Mouse (Mus musculus): ENCODE measurements at regions not wholly inside any gene's neighbourhood (a gene's known extent, or its start where the extent isn't known, plus 50 kb on each side); places are given as distances from the start of the nearest gene placed in this dataset.

- no peak overlapping the region for H3K4me2 ChIP-seq
- ATAC-seq (ENCODE audit: low read depth) (no peak), DNase-seq (no peak)
- no peak overlapping the region for H3K9ac ChIP-seq
- no peaks in the 10 kb centered on the region for H3K36me3 ChIP-seq
- H3K4me3 ChIP-seq (replicated peaks) = no peak overlapping the region
- H3K27me3 ChIP-seq = no peaks in the 10 kb centered on the region
- WGBS (ENCODE audit: insufficient replicate concordance) = 68% methylated on average over 3 of the region's 3 CpGs
- no peaks in the 10 kb centered on the region for H3K4me1 ChIP-seq (replicated peaks)
- H3K27ac ChIP-seq = no peak overlapping the region
- no peaks in the 10 kb centered on the region for H3K9me3 ChIP-seq (replicated peaks)
These were observed 544.6 kb downstream of the Tns1 start for GRCm38 (mm10) chr1:73579680-73580079.

- DNase-seq (no peak), ATAC-seq (ENCODE audit: low read depth) (no peak)
- Histone ChIP-seq H3K4me1 (replicated peaks) (no peaks in the 10 kb centered on the region), H3K9me3 (replicated peaks) (no peaks in the 10 kb centered on the region), H3K9ac (no peak overlapping the region), H3K4me3 (replicated peaks) (no peak overlapping the region), H3K4me2 (no peak overlapping the region), H3K27me3 (no peaks in the 10 kb centered on the region), H3K27ac (no peak overlapping the region), H3K36me3 (no peaks in the 10 kb centered on the region)
- 68% methylated on average over 1 of the region's 1 CpGs for WGBS (ENCODE audit: insufficient replicate concordance)
These were observed 547.2 kb downstream of the Tns1 start for GRCm38 (mm10) chr1:73577019-73577418.

- H3K36me3 ChIP-seq = no peaks in the 10 kb centered on the region
- no peak overlapping the region for H3K4me3 ChIP-seq (replicated peaks)
- H3K27me3 ChIP-seq = no peaks in the 10 kb centered on the region
- ATAC-seq (ENCODE audit: low read depth) = no peak
- DNase-seq = no peak
- 45% methylated on average over 1 of the region's 1 CpGs for WGBS (ENCODE audit: insufficient replicate concordance)
- no peaks in the 10 kb centered on the region for H3K9me3 ChIP-seq (replicated peaks)
- H3K4me2 ChIP-seq = no peak overlapping the region
- H3K9ac ChIP-seq = no peak overlapping the region
- no peaks in the 10 kb centered on the region for H3K4me1 ChIP-seq (replicated peaks)
- no peak overlapping the region for H3K27ac ChIP-seq
These were observed 548.6 kb downstream of the Tns1 start for GRCm38 (mm10) chr1:73575694-73576093.

- 67% methylated on average over 3 of the region's 3 CpGs for WGBS (ENCODE audit: insufficient replicate concordance)
- no peak overlapping the region for H3K4me2 ChIP-seq
- no peaks in the 10 kb centered on the region for H3K36me3 ChIP-seq
- DNase-seq (no peak), ATAC-seq (ENCODE audit: low read depth) (no peak)
- H3K27me3 ChIP-seq = no peaks in the 10 kb centered on the region
- no peak overlapping the region for H3K4me3 ChIP-seq (replicated peaks)
- H3K9me3 ChIP-seq (replicated peaks) = no peaks in the 10 kb centered on the region
- H3K27ac ChIP-seq = no peak overlapping the region
- no peak overlapping the region for H3K9ac ChIP-seq
- no peaks in the 10 kb centered on the region for H3K4me1 ChIP-seq (replicated peaks)
These were observed 553.3 kb downstream of the Tns1 start for GRCm38 (mm10) chr1:73570944-73571343.

GRCm38 (mm10) chr1:73566770-73567169 is 551.1 kb upstream of the Tnp1 start:
- Histone ChIP-seq H3K36me3 (no peaks in the 10 kb centered on the region), H3K27me3 (no peaks in the 10 kb centered on the region), H3K4me3 (replicated peaks) (no peak overlapping the region), H3K27ac (no peak overlapping the region), H3K9ac (no peak overlapping the region), H3K4me1 (replicated peaks) (no peaks in the 10 kb centered on the region), H3K4me2 (no peak overlapping the region), H3K9me3 (replicated peaks) (no peaks in the 10 kb centered on the region)
- DNase-seq (no peak), ATAC-seq (ENCODE audit: low read depth) (no peak)
- 58% methylated on average over 2 of the region's 3 CpGs for WGBS (ENCODE audit: insufficient replicate concordance)

- Histone ChIP-seq H3K9ac (no peak overlapping the region), H3K4me1 (replicated peaks) (no peaks in the 10 kb centered on the region), H3K4me3 (replicated peaks) (no peak overlapping the region), H3K36me3 (no peaks in the 10 kb centered on the region), H3K27ac (no peak overlapping the region), H3K4me2 (no peak overlapping the region), H3K27me3 (no peaks in the 10 kb centered on the region), H3K9me3 (replicated peaks) (no peaks in the 10 kb centered on the region)
- no peak for DNase-seq
- WGBS (ENCODE audit: insufficient replicate concordance) = 45% methylated on average over 1 of the region's 1 CpGs
- no peak for ATAC-seq (ENCODE audit: low read depth)
These were observed 544.9 kb upstream of the Tnp1 start for GRCm38 (mm10) chr1:73560594-73560993.

GRCm38 (mm10) chr1:73547877-73548276 is 532.2 kb upstream of the Tnp1 start:
- 70% methylated on average over 3 of the region's 3 CpGs for WGBS (ENCODE audit: insufficient replicate concordance)
- ATAC-seq (ENCODE audit: low read depth) = no peak
- no peak overlapping the region for H3K4me3 ChIP-seq (replicated peaks)
- no peak for DNase-seq
- no peaks in the 10 kb centered on the region for H3K36me3 ChIP-seq
- H3K9ac ChIP-seq = no peak overlapping the region
- no peak overlapping the region for H3K4me2 ChIP-seq
- no peaks in the 10 kb centered on the region for H3K27me3 ChIP-seq
- no peaks in the 10 kb centered on the region for H3K4me1 ChIP-seq (replicated peaks)
- no peak overlapping the region for H3K27ac ChIP-seq
- no peaks in the 10 kb centered on the region; the same call in 1 of the 2 replicates for H3K9me3 ChIP-seq (replicated peaks)

- no peak for ATAC-seq (ENCODE audit: low read depth)
- H3K4me3 ChIP-seq (replicated peaks) = no peak overlapping the region
- no peaks in the 10 kb centered on the region for H3K4me1 ChIP-seq (replicated peaks)
- no peaks in the 10 kb centered on the region for H3K27me3 ChIP-seq
- H3K27ac ChIP-seq = no peak overlapping the region
- no peak overlapping the region for H3K9ac ChIP-seq
- no peaks in the 10 kb centered on the region for H3K36me3 ChIP-seq
- H3K9me3 ChIP-seq (replicated peaks) = no peaks in the 10 kb centered on the region; the same call in 1 of the 2 replicates
- WGBS (ENCODE audit: insufficient replicate concordance) = 66% methylated on average over 6 of the region's 6 CpGs
- H3K4me2 ChIP-seq = no peak overlapping the region
- DNase-seq = no peak
These were observed 529.7 kb upstream of the Tnp1 start for GRCm38 (mm10) chr1:73545401-73545800.

- H3K4me1 ChIP-seq (replicated peaks) = no peaks in the 10 kb centered on the region
- no peaks in the 10 kb centered on the region for H3K36me3 ChIP-seq
- H3K27me3 ChIP-seq = no peaks in the 10 kb centered on the region
- ATAC-seq (ENCODE audit: low read depth) = no peak
- H3K4me2 ChIP-seq = no peak overlapping the region
- no peak for DNase-seq
- no peak overlapping the region for H3K9ac ChIP-seq
- WGBS (ENCODE audit: insufficient replicate concordance) = 54% methylated on average over 5 of the region's 5 CpGs
- no peak overlapping the region for H3K27ac ChIP-seq
- H3K9me3 ChIP-seq (replicated peaks) = no peaks in the 10 kb centered on the region
- H3K4me3 ChIP-seq (replicated peaks) = no peak overlapping the region
These were observed 525.7 kb upstream of the Tnp1 start for GRCm38 (mm10) chr1:73541371-73541770.

- H3K4me1 ChIP-seq (replicated peaks) = no peaks in the 10 kb centered on the region
- no peak overlapping the region for H3K27ac ChIP-seq
- 51% methylated on average over 2 of the region's 2 CpGs for WGBS (ENCODE audit: insufficient replicate concordance)
- DNase-seq = no peak
- no peak overlapping the region for H3K4me2 ChIP-seq
- H3K27me3 ChIP-seq = no peaks in the 10 kb centered on the region
- no peak overlapping the region for H3K9ac ChIP-seq
- ATAC-seq (ENCODE audit: low read depth) = no peak
- no peaks in the 10 kb centered on the region for H3K9me3 ChIP-seq (replicated peaks)
- H3K36me3 ChIP-seq = no peaks in the 10 kb centered on the region
- no peak overlapping the region for H3K4me3 ChIP-seq (replicated peaks)
These were observed 522.7 kb upstream of the Tnp1 start for GRCm38 (mm10) chr1:73538420-73538871.

GRCm38 (mm10) chr1:73535726-73536265 is 520.1 kb upstream of the Tnp1 start:
- ATAC-seq (ENCODE audit: low read depth) (no peak), DNase-seq (no peak)
- H3K4me2 ChIP-seq = no peak overlapping the region
- no peak overlapping the region for H3K27ac ChIP-seq
- no peaks in the 10 kb centered on the region for H3K27me3 ChIP-seq
- no peaks in the 10 kb centered on the region for H3K36me3 ChIP-seq
- H3K4me3 ChIP-seq (replicated peaks) = no peak overlapping the region
- no peak overlapping the region for H3K9ac ChIP-seq
- H3K9me3 ChIP-seq (replicated peaks) = no peaks in the 10 kb centered on the region
- H3K4me1 ChIP-seq (replicated peaks) = no peaks in the 10 kb centered on the region
- 66% methylated on average over 4 of the region's 4 CpGs for WGBS (ENCODE audit: insufficient replicate concordance)

- H3K4me2 ChIP-seq = no peak overlapping the region
- WGBS (ENCODE audit: insufficient replicate concordance) = 56% methylated on average over 3 of the region's 3 CpGs
- no peak overlapping the region for H3K27ac ChIP-seq
- H3K27me3 ChIP-seq = no peaks in the 10 kb centered on the region
- H3K9me3 ChIP-seq (replicated peaks) = no peaks in the 10 kb centered on the region
- ATAC-seq (ENCODE audit: low read depth) (no peak), DNase-seq (no peak)
- no peaks in the 10 kb centered on the region for H3K36me3 ChIP-seq
- no peaks in the 10 kb centered on the region for H3K4me1 ChIP-seq (replicated peaks)
- no peak overlapping the region for H3K9ac ChIP-seq
- H3K4me3 ChIP-seq (replicated peaks) = no peak overlapping the region
These were observed 517.8 kb upstream of the Tnp1 start for GRCm38 (mm10) chr1:73533526-73533925.
